Mouse (Mus musculus): ENCODE data around the gene 4933400A11Rik.

Gene 4933400A11Rik

DNA sequence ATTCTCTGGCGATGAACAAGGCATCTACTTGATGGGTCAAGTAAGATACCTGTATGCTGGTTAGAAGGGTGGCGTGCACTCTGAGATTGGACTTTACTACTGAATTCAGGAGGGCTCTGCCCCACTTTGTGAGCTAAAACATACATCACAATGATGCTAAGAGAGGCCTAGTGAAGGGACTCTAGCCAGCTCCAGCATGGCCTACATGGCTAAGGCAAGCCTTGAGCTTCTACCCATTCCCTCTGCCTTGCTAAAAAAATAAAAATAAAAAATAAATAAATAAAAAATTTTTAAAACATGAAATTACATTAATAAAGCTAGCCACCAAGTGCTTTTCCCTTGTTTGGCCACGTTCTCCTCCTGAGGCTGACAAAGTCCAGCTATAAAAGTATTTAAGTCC, at the start of gene 4933400A11Rik:
4933400A11Rik (minus strand) TSS at position 101 of the 400 bp plus-strand sequence.
- DNase-seq (ENCODE audit: low spot score in 2 of 2): no peak

DNA sequence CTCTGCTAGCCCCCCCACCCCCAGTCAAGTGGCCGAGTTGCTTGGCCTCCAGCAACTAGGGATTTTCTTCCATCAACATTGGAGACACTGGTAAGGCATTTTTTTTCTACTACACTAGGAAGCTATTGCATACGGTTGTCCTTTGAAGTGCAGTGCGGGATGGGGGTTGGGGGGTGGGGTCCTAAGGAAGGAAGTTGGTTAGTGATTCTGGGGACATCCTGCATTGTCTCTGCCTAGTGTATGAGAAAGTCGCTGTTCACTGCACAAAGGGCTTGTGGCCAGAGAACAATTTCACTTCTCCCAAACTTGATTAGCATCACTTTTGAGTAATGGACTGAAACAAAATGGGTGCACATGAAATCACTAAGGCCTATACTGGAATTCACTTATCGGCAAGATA, 48.7 kb upstream of the 4933400A11Rik start:
- DNase-seq (ENCODE audit: low spot score in 2 of 2): no peak

DNA sequence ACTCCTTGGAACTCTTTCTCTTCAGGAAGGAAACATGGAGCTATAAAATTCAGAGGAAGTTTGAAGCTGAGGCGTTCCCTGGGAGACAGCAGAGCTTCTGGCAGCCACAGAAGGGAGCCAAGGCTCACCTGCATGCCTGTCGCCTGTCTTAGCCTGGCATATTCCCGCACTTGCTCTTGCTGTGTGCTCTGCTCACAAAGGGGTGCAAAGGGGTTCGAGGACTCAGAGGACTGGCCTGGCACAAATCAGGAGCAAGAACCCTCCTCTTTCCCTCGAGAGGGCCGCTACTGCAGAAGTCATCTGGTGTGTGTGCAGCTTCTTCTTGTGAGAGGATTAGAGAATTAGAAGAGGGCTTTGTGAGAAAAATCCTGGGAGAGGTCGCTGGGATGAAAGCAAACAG, 48.3 kb upstream of the 4933400A11Rik start:
- no peak for DNase-seq (ENCODE audit: low spot score in 2 of 2)

DNA sequence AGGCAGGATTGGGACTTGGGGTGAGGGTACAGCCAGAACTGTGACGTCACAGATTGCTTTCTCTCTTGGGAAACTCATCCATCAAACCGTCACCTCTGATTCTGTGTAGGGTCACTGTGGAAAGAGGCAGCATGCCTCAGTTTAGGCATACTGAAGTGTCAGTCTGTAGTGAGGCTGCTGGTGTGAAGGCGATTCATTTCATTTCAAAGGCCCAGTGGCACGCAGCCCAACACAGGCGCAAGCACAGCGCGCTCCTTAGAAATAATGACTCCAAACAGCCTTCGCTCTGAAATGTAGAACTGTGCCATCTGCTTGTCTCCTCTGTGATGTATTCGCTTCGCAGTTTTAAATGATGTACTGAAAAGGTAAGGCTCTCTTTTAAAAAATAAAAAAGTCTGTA, 47.5 kb upstream of the 4933400A11Rik start:
- DNase-seq (ENCODE audit: low spot score in 2 of 2): no peak

DNA sequence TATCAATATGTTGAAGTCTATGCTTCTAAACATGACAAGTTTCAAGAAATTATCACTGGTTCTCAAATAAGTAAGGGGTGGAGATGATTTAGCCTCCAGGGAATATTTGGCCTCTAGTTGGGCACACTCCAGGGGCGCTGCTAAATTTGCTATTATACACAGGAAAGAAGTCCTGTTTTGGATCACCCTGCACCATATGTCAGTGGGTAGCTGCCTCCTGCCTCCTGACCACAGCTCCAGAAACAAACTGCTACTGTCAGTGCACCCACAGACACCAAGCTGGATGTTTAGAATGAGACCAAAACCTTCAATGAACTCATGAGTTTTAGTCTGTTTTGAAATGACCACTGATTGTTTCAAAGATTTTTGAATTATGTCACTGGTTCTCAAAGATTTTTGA, 34.2 kb upstream of the 4933400A11Rik start:
- no peak for DNase-seq (ENCODE audit: low spot score in 2 of 2)

DNA sequence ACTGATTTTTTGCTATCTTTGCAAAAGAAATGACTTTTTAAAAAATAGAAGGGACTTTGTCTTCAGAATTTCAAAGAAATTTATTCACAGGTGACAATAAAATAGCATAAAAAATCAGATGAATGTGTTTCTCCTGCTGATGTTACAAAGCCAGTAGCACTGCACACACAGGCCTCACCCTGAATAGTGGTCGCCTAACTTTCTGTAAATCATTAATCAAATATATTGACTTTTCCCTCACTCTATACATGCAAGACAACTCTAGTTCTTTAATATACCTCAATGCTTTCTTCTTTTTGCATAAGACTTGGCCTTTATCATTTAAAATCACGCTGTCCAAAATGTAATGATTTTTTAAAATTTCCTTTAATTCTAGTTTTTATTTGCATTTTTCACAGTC, 32.3 kb upstream of the 4933400A11Rik start:
- no peak for DNase-seq (ENCODE audit: low spot score in 2 of 2)

DNA sequence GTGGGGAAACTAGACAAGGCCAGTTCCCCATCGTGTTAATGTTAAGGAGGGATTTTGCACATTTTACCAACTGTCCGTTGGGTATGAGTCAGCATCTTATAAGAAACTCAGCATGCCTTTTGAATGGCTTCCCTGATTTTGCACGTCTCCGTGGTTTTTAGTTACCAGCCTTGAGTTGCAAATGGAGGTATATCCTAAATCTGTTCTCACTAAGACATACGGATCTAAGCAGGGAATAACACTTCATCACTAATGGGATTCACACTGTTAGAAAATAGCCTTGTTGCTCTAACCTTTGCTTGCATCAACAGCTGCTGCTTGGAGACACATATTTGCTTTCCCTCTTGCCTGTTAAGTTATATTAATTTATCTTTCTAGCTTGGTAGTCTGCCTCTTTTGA, 31.9 kb upstream of the 4933400A11Rik start:
- no peak for DNase-seq (ENCODE audit: low spot score in 2 of 2)

DNA sequence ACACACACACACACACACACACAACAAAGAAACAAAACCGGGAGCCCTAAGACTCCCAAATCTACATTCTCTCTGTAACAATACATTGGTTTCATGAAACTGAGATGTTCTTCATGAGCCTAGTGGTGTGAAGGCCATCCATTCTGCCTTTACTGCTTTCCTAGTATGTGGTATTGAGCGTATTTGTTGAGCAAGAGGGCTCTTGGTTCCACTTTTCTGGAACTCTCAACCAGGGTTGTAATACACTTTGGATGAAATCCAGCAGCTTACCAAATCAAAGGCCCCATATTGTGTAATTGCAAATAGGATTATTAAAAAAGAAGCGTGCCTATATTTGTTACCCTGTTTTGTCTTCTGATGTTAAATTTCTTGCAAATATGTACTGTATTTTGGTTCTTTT, 28.3 kb upstream of the 4933400A11Rik start:
- no peak for DNase-seq (ENCODE audit: low spot score in 2 of 2)

DNA sequence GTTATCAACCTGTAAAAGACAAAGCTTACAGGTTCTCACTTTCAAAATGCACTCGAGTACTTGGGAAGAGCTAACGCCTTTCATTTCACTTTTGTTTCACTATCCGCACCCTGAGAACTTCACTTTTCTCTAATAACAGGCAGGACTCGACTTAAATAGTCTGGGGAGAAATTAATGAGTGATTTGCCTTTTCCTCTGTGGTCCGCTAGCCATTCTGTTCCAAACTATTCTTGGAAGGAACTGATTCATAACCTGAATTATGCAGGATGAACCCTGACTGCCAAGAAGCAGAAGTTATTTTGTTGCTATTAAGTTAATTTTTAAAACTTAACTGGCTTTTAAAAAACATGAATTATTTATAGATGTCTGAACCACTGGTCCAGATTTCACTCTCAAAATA, 26.4 kb upstream of the 4933400A11Rik start:
- no peak for DNase-seq (ENCODE audit: low spot score in 2 of 2)

DNA sequence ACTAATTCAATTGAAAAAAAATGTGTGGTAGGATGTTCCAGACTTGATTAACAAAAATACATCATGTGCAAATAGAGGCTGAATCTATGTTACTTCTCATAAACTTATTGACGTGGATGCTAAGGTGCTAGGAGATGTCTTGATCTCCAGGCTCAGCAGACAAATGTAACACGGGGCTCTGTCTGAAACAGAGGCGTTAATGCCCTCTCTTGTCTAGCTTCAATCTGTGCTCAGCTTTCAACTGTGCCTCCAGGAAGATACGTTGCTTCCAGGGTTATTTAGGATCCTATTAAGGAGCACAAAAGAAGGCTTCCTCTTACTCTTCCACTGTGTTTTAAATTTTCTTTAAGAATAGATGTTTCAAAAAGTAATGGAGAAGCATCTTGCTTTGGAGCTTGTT, 20.8 kb upstream of the 4933400A11Rik start:
- DNase-seq (ENCODE audit: low spot score in 2 of 2): no peak

DNA sequence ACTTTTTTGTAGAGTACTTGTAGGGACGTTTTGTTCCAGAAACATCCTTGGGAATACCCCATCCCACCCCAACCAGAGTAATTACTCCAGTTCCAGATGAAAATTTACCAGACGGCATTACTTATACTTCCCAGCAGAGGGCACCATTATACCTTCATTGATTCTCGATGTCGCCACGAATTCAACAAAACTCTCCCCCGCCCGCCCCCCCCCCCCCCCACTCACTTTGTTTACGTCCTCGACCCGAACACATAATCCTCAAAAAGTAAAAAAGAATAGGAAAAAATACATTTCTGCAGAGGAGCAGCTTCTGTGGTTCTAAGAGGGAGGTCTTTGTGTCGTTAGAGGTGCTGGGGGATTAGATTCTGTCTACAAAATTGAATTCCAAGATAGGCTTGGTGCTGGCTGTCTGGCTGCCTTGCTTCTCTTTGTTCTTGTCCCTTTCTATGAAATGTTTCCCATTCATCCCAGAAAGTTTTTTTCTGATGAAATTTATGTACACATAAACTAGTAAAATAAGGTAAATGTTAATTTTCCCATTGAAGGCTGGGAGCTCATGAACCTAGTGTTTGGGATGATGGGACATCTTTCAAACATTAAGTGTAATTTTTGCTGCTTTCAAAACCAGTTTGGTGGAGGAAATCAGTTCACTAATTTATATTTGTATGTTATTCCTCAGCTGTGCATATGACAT, 19.7 kb upstream of the 4933400A11Rik start:
- no peak for DNase-seq (ENCODE audit: low spot score in 2 of 2)

DNA sequence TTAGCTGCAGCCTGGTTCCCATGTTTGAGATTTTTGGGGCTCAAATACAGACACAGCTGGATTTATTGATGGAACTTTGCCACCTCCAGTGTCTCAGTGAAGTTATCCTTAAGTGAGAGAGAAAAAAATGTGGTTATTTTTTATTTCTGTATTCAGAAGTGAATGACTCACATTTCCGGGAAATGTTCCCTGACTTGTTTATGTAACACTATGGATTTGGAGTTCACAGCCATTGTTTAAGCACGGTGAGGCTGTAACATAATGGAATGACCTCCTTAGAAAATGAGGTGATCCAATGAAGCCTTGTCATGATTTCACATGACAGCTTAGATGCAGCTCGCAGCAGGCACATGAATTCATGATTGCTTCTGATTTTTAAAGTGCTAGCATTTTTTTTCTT, 17.7 kb upstream of the 4933400A11Rik start:
- no peak for DNase-seq (ENCODE audit: low spot score in 2 of 2)

DNA sequence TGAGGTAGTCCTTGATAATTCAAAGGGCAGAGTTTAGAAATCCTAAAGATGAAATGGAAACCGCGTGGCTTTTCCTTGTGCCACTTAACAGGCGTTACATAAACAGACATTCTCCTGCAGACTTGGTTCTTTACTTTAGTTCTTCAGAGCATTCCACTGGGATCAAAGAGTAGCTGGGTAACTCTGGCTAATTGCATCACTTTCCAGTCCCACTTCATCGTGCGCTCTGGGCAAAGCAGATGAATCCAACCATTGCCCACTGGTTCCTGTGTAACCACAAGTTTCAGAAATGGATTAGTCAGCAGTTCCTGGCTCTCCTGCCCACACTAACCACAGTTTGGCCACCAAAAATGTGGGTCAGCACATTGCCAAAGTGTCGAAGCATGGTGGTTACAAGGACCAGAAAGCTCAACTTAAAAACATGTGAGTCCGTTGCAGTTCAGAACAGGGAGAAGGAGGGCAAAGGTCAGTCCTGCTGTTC, 15.4 kb upstream of the 4933400A11Rik start:
- DNase-seq (ENCODE audit: low spot score in 2 of 2): no peak

DNA sequence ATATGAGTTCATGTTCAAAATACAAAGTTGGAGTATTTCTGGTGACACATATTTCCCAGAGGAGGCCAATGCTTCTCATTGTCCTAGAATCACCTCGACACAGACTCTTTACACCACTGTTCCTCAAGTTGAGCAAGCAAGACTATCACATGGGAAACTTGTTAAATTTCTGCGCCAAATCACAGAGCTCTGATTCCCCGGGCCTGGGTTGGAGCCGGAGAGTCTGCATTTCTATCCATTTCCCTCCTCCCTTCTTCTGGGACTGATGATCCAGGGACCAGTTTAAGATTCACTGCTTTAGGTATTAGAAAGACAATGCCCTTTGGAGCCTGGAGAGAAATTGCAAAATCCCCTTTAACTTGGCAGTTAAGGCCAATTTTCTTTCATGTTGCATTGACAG, 15.0 kb upstream of the 4933400A11Rik start:
- DNase-seq (ENCODE audit: low spot score in 2 of 2): no peak

DNA sequence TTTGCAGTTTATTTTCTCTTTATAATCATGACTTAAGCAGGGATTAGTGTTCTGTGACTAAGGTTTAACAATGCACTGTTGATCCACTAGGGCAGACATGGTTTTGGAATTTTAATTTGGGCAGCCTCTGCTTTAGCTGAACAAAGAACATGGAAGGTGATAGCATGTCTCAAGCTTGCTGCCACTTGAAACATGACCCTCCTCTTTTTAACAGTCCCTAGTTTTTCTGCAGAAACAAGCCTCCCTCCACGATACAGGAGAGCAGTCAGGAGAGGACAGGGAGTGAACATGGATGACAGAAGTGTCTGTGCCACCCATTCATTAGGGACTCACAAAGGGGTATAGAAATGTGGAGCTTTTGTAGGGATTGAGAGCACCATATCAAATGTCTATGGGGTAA, 13.4 kb upstream of the 4933400A11Rik start:
- no peak for DNase-seq (ENCODE audit: low spot score in 2 of 2)

DNA sequence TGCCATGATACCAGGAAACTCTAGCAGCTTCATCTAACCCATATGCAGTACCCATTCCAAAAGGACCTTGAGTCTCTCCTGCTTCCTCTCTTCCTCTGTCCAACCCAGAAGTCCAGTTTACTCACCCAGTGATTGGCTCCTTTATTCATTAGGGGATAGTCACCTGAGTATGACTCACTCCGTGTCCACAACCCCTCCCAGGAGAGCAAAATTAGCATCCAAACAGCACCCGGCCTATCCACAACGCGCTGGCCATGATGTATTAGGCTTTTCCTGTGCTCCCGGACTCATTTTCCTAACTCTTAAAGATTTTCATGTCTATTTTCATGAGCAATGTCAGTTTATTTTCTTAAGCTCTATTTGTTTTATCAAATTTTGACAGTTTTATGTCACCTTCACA, 10.3 kb upstream of the 4933400A11Rik start:
- DNase-seq (ENCODE audit: low spot score in 2 of 2): no peak

DNA sequence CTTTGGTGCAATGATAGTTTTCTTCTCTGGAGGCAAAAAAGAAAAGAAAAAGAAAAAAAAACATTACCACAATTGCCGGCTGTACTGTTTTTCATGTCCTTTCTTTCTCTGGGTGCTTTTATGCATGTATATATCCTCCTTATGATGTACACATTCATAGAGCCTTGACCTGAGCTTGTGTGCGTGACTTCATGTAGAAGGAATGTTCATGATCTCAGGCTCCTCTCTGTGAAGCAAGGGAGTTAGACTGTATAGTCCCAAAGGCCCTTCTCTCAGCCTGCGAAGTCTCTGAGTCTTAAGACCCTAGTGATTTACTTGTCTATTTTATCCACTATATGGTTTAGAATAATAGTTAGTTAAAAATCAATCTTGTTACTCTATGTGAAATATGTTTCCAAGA, 21.4 kb downstream of the 4933400A11Rik start:
- no peak for DNase-seq (ENCODE audit: low spot score in 2 of 2)

DNA sequence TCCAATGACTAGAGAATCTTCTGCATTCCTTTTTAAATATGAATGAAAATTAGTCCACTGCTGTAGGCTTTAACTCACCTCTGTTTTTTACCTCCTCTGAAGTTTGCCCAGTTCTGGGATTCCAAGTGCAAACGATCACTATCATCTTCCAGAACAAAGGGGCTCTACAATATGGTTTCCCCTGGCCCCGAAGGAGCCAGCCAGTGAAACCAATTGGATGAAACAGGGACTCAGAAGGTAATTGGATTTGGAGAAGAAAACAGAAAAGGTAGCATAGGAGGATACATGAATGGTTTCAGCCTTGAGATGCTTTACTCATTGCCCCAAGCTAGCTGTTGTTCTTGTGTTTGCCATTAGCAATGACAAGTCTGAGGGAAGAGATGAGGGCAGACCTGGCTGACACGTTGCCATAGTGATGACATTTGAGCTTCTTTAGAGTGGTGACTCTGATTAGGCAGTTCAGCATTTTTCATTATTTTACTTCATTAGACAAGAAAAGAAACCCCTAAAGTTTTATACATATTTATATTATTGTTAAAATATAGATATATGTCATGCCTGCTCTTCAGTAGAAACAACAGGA, 44.0 kb downstream of the 4933400A11Rik start:
- DNase-seq (ENCODE audit: low spot score in 2 of 2): no peak

Measured in frontal cortex, postnatal 10 days (tissue).